Mouse (Mus musculus) right cerebral cortex, postnatal 4 days (tissue): ENCODE data around the gene Olfr410.

Experiments used
- DNase-seq: peaks from one replicate; pipeline ENCODE4 v3.0.0-alpha.2; 2022

Olfr410 gene

DNA sequence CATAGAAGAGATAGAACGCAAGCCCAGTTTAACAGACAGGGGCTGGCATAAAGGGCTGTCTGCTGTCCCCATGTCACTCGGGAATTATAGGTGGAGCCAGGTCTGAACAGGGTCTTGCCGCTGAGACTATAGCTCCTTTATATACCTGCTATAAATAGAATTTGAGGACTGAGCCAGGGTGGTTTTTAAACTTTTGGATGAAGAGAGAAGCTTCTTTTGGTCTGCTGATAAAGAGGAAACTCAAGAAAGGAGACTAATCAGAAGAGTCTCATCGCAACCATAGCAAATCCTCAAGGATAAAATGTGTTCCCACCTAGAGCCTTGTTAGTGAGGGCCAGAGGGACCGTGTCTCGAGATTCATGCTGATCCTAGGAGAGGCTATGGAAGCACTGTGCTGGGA is at the start of gene Olfr410:
Gene Olfr410, minus strand, starts transcription at position 101 of the 400 bp plus-strand sequence.
- DNase-seq = no peak

DNA sequence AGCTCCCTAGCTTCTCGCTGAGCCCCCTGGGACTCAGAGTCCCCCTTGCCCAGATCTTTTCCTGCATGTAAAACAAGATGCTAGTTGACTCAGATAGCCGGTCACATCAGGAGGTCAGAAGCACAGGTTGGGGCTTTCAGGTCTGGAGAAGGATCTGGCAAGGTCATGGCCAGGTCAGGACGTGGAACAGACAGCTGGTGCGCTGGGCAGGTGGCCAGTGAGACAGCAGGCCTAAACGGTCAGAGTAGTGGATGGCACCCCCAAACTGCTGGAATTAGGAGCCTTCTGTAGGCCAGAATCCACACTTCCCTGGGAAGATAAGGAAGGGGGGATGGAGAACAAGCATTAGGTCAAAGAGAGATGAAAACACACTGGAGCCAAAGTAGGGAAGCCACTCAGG is 49.4 kb upstream of the Olfr410 start:
- no peak for DNase-seq

DNA sequence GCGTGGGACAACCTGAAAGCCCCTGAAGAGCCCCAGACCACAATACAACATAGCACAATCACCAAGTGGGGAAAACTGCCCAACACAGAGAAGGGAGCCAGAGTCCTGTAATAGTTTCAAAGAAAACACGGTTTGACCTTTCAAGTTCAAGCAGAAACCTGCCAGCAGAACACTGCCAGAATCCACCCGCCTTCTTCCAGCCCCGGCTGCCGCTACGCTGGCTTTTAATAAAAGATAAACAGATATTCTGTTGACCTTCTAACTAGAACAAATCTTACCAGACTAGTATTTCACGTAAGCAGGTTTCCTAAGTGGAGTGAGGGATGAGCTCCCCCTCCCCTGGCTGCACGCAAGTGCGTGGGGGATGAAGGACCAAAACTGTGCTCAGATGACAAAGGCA is 47.8 kb upstream of the Olfr410 start:
- DNase-seq = no peak

DNA sequence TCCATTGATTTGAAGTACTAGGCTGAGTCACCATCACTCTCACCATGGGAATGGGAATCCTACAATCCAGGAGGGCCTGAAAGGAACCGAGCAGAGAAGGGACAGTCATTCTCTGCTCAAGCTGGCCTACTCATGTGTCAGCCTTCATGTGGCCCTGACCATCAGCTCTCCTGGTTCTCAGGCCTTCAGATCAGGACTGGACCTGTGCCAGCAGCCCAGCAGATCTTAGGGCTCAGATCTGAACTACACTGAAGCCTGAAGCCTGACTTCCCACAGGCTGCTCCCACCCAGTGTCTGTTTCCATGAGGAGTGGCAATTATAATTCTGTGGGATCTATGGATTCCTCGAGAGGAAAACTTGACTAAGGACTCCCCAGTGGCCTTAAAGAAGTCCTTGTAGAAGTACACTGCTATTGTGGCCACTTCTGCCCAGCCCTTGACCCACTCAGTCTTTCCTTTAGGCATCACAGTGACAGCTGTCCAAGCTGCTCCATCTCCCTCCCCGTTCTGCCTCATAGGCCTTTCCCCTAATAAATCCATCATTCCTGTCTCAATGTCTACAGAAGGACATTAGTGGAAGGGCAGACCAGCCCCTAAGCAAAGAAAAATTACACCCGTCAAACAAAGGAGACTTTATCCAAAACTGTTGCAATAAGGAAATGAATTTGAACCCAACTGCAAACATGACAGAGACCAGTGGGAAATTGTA is 41.5 kb upstream of the Olfr410 start:
- DNase-seq = no peak

DNA sequence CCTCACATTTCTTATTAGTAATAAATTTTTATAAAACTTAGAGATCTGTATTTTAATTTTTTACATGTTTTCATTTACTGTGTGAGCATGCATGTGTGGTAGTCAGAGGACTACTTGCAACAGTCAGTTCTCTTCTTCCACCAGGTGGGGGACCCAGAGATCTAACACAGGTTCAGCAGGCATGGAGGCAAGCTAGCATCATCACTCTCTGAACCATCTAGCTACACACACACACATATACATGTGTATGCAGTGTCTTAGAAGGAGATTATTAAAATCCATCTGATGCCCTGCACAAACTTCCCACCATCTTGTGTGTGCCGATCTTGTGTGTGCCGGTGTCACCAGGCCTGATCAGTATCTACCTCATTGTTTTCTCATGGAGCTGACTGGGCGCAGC is 39.0 kb upstream of the Olfr410 start:
- DNase-seq = peak; percentile 66

DNA sequence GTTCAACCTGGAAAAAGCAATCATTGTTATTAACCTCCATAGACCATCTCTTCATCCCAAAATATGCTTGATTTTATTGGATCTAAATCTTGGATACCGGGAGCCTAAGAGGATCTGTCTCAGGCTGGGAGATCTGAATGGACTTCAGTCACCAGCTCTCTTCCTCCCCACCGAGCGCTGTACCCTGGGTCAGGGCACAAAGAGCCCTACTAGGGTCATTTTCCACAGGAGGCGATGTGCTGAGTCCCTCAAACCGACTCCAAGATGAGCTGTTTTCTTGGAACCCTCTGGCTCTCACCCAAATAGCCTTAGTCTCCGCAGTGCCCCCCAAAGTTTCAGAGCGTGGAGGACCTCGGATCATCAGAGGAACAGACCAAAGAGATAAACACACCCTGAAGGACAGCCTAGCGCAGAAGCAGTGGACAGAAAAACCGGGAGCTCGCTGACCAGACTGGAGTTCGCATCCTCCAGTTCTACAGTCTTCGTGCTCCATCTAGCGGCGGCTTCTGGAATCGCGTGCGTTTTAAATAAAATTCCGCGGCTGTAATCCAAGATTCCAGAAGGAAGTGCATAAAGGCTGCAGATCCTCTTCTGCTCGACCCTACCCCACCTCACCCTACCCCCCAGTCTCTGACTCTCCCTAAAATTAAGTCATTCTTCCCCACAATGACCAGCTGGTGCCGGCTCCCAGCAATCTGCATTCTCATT is 33.7 kb upstream of the Olfr410 start:
- DNase-seq = peak; percentile 90

DNA sequence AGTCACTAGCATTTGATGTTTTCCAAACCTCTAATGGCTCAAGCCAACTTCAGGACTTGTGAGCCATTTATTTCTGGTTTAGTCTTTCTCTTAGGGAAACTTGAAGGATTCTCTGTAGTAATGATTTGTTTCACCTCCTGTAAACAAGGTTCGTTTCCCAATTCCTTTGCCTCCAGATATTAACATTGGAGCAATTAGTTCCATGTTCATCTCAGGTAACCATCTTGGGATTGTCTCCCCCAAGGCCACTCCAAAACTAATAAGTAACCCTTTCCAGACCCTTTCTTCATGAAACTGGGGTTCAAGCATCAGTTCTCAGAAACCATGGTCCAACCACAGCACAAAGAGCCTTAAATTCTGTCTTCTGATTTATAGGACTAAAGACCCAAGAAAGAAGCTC is 23.9 kb upstream of the Olfr410 start, which contains the start of gene Olfr412:
Gene Olfr412, plus strand, starts transcription at position 301 of the 400 bp plus-strand sequence.
- no peak for DNase-seq

DNA sequence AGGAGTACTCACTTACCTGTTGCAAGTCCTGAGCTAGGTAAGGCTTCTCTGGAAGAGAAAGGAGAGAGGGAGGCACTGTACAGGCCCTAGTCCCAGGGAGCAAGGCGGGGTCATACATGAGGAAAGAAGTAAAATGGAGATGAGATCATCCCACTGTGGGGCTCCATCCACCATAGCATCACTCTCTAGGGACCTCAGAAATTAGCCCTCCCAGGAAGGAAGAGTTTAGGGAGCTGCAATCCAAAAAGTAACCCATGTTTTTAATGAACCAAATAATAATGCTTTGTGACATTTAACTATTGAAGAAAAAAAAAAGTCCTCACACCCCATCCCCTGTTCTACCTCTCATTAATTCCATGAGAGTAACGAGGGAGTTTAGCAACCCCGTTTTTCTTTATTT is 14.7 kb upstream of the Olfr410 start, which contains the start of gene Olfr411:
Gene Olfr411, minus strand, starts transcription at position 101 of the 400 bp plus-strand sequence.
- no peak for DNase-seq

DNA sequence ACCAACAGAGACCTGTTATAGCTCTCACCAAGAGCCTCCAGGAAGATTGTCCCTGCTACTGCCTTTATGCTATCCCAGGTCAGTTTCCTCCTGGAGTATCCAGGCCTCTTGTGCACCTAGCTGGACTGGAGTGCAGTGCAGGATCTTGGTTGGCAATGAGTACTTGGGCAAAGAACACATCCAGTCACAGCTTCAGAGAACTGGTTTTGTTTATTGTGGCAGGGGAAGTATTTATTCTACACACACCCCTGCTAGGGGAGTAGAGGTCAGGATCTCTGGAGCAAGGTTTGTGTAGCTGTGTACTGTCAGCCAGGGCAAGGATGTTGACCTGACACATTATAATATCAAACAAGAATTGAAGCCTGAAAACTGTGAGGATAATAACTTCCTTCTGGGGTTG is 9.1 kb downstream of the Olfr410 start:
- DNase-seq = no peak

DNA sequence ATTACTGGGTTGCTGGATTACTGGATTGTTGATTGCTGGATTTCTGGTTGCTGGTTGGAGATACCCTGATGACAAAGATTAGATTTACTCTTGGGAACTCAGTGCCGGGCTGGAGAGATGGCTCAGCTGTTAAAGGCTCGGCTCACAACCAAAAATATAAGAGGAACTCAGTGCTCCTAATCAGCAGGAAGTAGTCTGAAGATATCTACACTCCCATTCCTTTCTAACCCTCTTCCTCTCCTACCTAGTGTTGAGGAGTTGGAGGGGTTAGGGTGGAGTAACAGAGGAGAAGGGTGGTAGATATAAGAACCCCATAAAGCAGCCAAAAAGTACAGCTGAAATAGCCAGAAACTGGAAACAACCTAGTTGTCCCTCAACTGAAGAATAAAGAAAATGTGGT is 11.8 kb downstream of the Olfr410 start:
- DNase-seq = no peak

DNA sequence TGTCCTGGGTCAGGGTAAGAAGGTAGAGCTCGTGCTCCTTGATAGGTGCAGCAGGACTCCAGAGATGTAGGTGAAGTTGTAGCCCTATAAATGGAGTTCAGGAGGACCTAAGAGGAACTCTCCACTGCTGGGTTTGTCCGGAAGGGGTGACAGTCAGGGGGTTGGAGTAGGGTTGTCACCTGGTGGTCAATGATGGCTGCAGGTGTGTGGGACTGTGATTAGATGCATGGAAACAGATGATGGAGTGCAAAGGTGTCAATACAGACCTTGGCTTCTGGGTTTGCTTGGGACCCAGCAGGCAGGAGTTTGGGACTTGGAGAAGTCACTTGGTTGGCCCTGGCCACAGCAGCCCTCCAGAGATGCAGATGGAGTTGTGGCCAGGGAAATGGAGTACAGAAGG is 50.6 kb downstream of the Olfr410 start:
- DNase-seq = no peak

DNA sequence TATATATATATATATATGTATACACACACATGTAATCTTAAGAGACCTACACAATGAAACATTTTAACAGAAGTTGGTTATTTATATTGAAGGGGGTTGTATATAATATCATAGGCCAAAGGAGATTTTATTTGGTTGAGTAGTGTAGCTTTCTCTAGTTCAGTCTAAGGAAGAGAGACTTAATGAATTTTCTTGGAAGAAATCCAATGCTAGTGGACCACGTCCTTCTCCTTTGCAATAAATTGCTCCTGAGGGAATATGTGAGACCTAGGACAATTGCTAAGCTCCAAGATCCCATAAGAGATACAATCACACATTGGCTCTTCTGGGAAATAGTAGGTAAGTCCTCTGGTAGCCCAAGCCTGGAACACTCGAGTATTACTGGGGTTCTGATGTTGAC is 54.4 kb downstream of the Olfr410 start, which contains the start of gene Olfr59:
Gene Olfr59, plus strand, starts transcription at position 301 of the 400 bp plus-strand sequence.
- DNase-seq = no peak
